Mouse (Mus musculus) thymus, adult 18-20 months (tissue): ENCODE results near the gene Serpinb3b.
"Not testable (repeated sequence)": the region's sequence is repeated elsewhere in the genome, so short reads cannot be mapped to it uniquely, and the experiment has no call there.

Source experiments
- DNase-seq, 2 experiments: peaks; one replicate each; pipeline ENCODE4 v3.0.0; 2022; ENCODE audit warnings: mixed read lengths in 2 of 2

Serpinb3b gene

DNA sequence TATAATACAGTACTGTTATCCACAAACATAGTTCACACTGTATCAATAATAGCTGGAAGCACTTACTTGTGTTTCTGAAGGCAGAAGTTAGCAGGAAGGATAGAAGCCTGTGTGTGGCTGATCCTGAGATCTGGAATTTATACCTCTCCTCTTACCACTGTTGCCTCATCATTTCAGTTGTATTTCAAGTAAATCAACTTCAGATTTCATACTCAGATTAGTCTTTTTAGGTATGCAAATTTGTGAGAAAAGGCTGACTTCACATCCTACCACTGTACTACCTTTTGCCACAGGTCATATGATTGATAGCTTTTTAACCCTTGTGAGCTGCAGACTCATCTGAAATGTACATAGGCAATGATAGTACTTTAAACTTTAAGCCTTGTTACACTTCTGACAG lies at the start of gene Serpinb3b, which contains the start of gene Serpinb3c:
Serpinb3b (minus strand) TSS at position 101 of the 400 bp plus-strand sequence.
Serpinb3c (minus strand) TSS at position 111 of the 400 bp plus-strand sequence.
- not testable (repeated sequence) for DNase-seq

DNA sequence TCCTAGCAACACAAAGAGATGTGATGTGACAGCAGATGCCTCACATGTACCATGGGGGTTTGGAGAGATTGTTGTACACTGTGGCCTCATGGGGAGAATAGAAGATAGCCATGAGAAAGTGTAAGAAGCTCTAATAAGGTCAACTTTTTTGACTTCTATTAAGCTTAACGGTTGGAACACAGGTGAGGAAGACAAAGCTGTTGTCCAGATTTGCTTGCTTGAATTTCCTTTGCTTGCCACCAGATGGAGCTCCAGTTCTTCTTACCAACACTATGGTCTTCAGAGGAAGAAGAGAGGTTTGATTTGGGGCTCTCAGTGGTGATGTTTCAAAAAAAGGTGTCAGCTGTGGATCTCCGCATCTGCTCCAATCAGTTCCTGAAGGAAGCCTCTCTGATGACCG lies 35.0 kb downstream of the Serpinb3b start:
- DNase-seq: not testable (repeated sequence)

DNA sequence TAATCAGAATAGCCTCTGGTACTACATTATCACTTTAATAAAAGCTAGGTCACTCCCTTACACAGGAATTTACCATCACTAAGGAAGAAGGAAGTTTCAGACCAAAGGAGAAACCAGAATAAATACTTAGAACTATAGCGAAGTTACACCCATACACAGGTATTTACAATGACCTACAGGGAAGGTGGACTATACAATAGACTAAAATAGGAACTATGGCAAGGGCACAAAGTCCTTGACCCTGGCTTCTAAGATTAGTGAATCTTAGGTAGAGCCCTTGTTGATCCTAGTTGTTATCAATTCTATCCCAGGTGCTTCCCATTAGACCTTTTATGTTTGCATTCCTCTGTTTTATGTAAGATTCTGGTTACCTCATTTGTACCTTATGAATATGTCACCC lies 60.9 kb downstream of the Serpinb3b start:
- not testable (repeated sequence) for DNase-seq

DNA sequence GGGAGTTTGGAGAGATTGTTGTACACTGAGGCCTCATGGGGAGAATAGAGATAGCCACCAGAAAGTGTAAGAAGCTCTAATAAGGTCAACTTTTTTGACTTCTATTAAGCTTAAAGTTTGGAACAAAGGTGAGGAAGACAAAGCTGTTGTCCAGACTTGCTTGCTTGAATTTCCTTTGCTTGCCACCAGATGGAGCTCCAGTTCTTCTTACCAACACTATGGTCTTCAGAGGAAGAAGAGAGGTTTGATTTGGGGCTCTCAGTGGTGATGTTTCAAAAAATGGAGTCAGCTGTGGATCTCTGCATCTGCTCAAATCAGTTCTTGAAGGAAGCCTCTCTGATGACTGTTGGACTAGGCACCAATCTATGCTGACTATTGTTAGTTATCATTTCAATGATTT lies 150.7 kb downstream of the Serpinb3b start:
- not testable (repeated sequence) for DNase-seq
